Mouse (Mus musculus) lung, embryonic 14.5 days (tissue): ENCODE measurements at regions not wholly inside any gene's neighbourhood (a gene's known extent, or its start where the extent isn't known, plus 50 kb on each side); places are given as distances from the start of the nearest gene placed in this dataset.

Experiments used
- ATAC-seq: fragments of 200-750 bp; cut with Nextera tagmentation; 2 replicates; pipeline ENCODE4 v1.8.0; 2017; ENCODE audit warnings: mild to moderate bottlenecking, moderate TSS enrichment, moderate library complexity; ENCODE audit not compliant: insufficient read depth
- DNase-seq: peaks from one replicate; pipeline ENCODE4 v3.0.0-alpha.2; 2015
- H3K27ac ChIP-seq: fragments of 300-500 bp; sonication (generic); 2 replicates; pipeline ENCODE4 v1.5.1; 2014; ENCODE audit warnings: low read depth, mild to moderate bottlenecking, moderate library complexity
- H3K27me3 ChIP-seq: fragments of 300-500 bp; sonication (generic); 2 replicates; pipeline ENCODE4 v1.6.1; 2014; ENCODE audit warnings: low read length, control low read depth; ENCODE audit not compliant: insufficient read depth
- H3K36me3 ChIP-seq: fragments of 300-500 bp; sonication (generic); 2 replicates; pipeline ENCODE4 v1.6.1; 2014; ENCODE audit warnings: control low read depth; ENCODE audit not compliant: insufficient read depth
- H3K4me1 ChIP-seq: fragments of 300-500 bp; sonication (generic); 2 replicates; pipeline ENCODE4 v1.6.1; 2014; ENCODE audit warnings: antibody characterized with exemption, control low read depth; ENCODE audit not compliant: insufficient read depth
- H3K4me2 ChIP-seq: fragments of 300-500 bp; sonication (generic); 2 replicates; pipeline ENCODE4 v1.6.1; 2014; ENCODE audit warnings: mild to moderate bottlenecking
- H3K4me3 ChIP-seq: fragments of 300-500 bp; sonication (generic); 2 replicates; pipeline ENCODE4 v1.5.1; 2014; ENCODE audit warnings: low read depth, low read length
- H3K9ac ChIP-seq: fragments of 300-500 bp; sonication (generic); 2 replicates; pipeline ENCODE4 v1.6.1; 2014
- H3K9me3 ChIP-seq: fragments of 300-500 bp; sonication (generic); 2 replicates; pipeline ENCODE4 v1.6.1; 2016; ENCODE audit warnings: low read depth, low read length, control low read depth
- CTCF ChIP-seq: IDR thresholded peaks from 2 replicates; pipeline ENCODE4 v1.5.1; 2016; ENCODE audit warnings: antibody characterized with exemption, low read depth
- WGBS: fragments of 180-500 bp; shearing (Covaris S2); extraction: QIAGEN DNeasy Blood & Tissue Kit; methylation state at CpG from one replicate; pipeline ENCODE4 v1.1.7; 2014; 5-methylcytosine and 5-hydroxymethylcytosine counted together

- Histone ChIP-seq H3K27me3 (no peaks in the 10 kb centered on the region), H3K4me2 (no peak overlapping the region), H3K36me3 (no peaks in the 10 kb centered on the region), H3K9me3 (no peaks in the 10 kb centered on the region), H3K9ac (no peak overlapping the region), H3K4me3 (no peak overlapping the region), H3K4me1 (no peaks in the 10 kb centered on the region), H3K27ac (no peak overlapping the region)
- no peak for ATAC-seq
- 83% methylated on average over 1 of the region's 1 CpGs for WGBS
- no peak for DNase-seq
- TF ChIP-seq CTCF, result no peak
These were observed 1331.5 kb downstream of the Gsdmc2 start for GRCm38 (mm10) chr15:62513462-62513861.

- DNase-seq (no peak), ATAC-seq (no peak)
- Histone ChIP-seq H3K27ac (no peak overlapping the region), H3K27me3 (no peaks in the 10 kb centered on the region), H3K4me1 (no peaks in the 10 kb centered on the region), H3K9ac (no peak overlapping the region), H3K4me3 (no peak overlapping the region), H3K36me3 (no peaks in the 10 kb centered on the region), H3K4me2 (no peak overlapping the region), H3K9me3 (no peaks in the 10 kb centered on the region)
- WGBS, result 87% methylated on average over 2 of the region's 2 CpGs
- no peak for TF ChIP-seq CTCF
These were observed 1333.5 kb downstream of the Gsdmc2 start for GRCm38 (mm10) chr15:62511461-62511860.

DNA sequence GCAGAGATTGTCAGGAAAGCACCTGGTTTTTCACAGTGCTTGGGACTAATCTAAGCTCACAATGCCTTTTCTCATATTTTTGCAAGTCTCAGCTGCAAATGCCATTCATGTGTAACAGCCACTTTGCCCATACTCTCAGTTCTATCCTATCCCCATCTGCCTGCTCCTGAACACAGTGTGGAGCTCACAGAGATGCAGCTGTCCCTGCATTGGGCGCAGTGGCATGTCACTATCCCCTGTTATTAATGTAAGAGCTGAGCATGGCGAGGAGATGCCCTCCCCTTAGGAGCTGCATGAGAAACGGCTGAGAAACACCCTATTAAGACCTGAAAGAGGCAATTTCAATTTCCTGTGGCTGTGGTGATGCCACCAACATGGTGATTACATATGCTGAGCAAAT is 1341.1 kb downstream of the Gsdmc2 start:
- Histone ChIP-seq H3K4me3 (no peak overlapping the region), H3K27me3 (no peaks in the 10 kb centered on the region), H3K9me3 (no peaks in the 10 kb centered on the region), H3K9ac (no peak overlapping the region), H3K4me1 (no peaks in the 10 kb centered on the region), H3K4me2 (no peak overlapping the region), H3K36me3 (no peaks in the 10 kb centered on the region), H3K27ac (no peak overlapping the region)
- ATAC-seq (no peak), DNase-seq (no peak)
- TF ChIP-seq CTCF, result no peak
- WGBS, result 72% methylated on average over 3 of the region's 3 CpGs

DNA sequence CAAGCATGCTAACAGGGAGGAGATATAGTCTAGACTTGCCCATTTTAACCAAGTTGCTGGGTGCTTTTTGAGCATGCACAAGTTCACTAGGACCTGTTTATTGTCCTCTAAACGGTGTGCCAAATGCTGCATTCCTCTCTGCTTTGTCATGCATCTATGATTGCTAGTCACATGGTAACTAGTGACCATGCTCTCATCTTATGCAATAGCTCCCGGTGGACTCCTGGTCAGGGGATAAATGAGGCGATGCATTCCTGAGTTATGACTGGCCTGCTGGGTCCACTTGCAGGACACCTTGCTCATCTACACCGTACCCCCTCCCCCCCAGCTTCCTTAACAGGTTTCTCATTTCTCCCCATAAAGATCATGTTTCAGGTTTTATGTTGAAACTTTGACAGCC is 1344.0 kb downstream of the Gsdmc2 start:
- Histone ChIP-seq H3K9me3 (no peaks in the 10 kb centered on the region), H3K9ac (no peak overlapping the region), H3K27ac (no peak overlapping the region), H3K27me3 (no peaks in the 10 kb centered on the region), H3K36me3 (no peaks in the 10 kb centered on the region), H3K4me2 (no peak overlapping the region), H3K4me1 (0 out of 2 replicates have a peak, but pooled peaks cover 2% of the 10 kb centered on the region), H3K4me3 (no peak overlapping the region)
- ATAC-seq, result no peak
- DNase-seq, result no peak
- TF ChIP-seq CTCF, result no peak
- WGBS, result 52% methylated on average over 4 of the region's 4 CpGs

DNA sequence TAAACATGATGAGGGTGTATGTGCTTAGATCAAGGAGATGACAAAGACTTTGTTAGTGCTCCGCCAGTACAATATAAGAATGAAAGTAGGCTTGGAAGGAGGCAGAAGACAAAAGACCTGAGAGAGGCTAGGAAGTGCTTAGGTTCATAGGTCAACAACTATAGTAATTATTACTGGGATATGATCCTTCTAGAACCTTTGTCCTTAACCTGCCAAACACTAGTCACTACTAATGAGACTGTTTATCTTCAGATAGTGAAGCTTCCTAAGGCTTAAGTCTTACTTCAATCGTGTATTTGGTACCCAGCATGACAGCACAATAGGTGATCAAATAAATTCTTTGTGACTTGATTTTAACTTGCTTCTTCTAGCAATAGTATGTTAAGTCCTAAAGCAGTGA is 1344.5 kb downstream of the Gsdmc2 start:
- H3K9ac ChIP-seq, result no peak overlapping the region
- DNase-seq, result no peak

DNA sequence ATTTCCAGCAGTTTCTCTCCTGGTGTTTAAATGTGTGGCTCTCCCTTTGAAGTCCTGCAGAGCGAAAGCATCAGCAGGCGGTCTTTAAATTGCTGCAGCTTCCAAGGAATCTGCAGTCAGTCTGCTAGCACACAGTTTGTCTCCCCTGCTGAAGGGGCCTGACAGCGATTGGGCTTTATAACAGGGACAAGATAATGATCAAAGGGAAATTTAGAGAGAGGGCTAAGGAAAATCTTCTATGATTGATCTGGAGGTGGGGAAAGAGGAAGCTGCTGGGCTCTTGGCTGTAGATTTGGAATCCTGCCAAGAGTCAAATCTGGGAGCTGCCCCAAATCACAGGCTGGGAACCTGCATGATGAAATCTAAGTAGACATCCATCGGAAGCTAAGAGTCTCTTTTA is 1348.8 kb downstream of the Gsdmc2 start:
- no peaks in the 10 kb centered on the region for H3K36me3 ChIP-seq
- peak; percentile 88 for DNase-seq
- no peak overlapping the region for H3K27ac ChIP-seq
- H3K27me3 ChIP-seq, result no peaks in the 10 kb centered on the region
- peak; percentile 92 for ATAC-seq
- H3K4me3 ChIP-seq, result no peak overlapping the region
- H3K9ac ChIP-seq, result no peak overlapping the region
- 12% methylated on average over 4 of the region's 4 CpGs for WGBS
- H3K4me1 ChIP-seq, result 0 out of 2 replicates have a peak, but pooled peaks cover 2% of the 10 kb centered on the region
- TF ChIP-seq CTCF, result no peak
- H3K9me3 ChIP-seq, result no peaks in the 10 kb centered on the region
- no peak overlapping the region for H3K4me2 ChIP-seq

More for the DNA sequence above, 1344.5 kb downstream of the Gsdmc2 start:
- TF ChIP-seq CTCF, result no peak
- H3K27ac ChIP-seq, result no peak overlapping the region
- 0 out of 2 replicates have a peak, but pooled peaks cover 2% of the 10 kb centered on the region for H3K4me1 ChIP-seq
- no peak for ATAC-seq
- 41% methylated on average over 2 of the region's 2 CpGs for WGBS
- no peak overlapping the region for H3K4me3 ChIP-seq
- no peak overlapping the region for H3K4me2 ChIP-seq
- H3K27me3 ChIP-seq, result no peaks in the 10 kb centered on the region
- H3K9me3 ChIP-seq, result no peaks in the 10 kb centered on the region
- no peaks in the 10 kb centered on the region for H3K36me3 ChIP-seq

- H3K4me3 ChIP-seq, result no peak overlapping the region
- ATAC-seq (no peak), DNase-seq (no peak)
- WGBS, result 55% methylated on average over 3 of the region's 3 CpGs
- TF ChIP-seq CTCF, result no peak
- no peaks in the 10 kb centered on the region for H3K9me3 ChIP-seq
- no peak overlapping the region for H3K9ac ChIP-seq
- H3K36me3 ChIP-seq, result no peaks in the 10 kb centered on the region
- H3K27ac ChIP-seq, result no peak overlapping the region
- 0 out of 2 replicates have a peak, but pooled peaks cover 2% of the 10 kb centered on the region for H3K4me1 ChIP-seq
- no peaks in the 10 kb centered on the region for H3K27me3 ChIP-seq
- H3K4me2 ChIP-seq, result no peak overlapping the region
These were observed 1352.6 kb downstream of the Gsdmc2 start for GRCm38 (mm10) chr15:62492350-62492749.

- H3K9me3 ChIP-seq, result no peaks in the 10 kb centered on the region
- H3K27me3 ChIP-seq, result no peaks in the 10 kb centered on the region
- 37% methylated on average over 2 of the region's 2 CpGs for WGBS
- no peak overlapping the region for H3K9ac ChIP-seq
- H3K36me3 ChIP-seq, result no peaks in the 10 kb centered on the region
- DNase-seq, result peak; percentile 57
- H3K4me1 ChIP-seq, result no peaks in the 10 kb centered on the region
- peak; percentile 58; the same call in 1 of the 2 replicates for ATAC-seq
- no peak overlapping the region for H3K27ac ChIP-seq
- no peak overlapping the region for H3K4me2 ChIP-seq
- no peak overlapping the region for H3K4me3 ChIP-seq
- no peak for TF ChIP-seq CTCF
These were observed 1354.4 kb downstream of the Gsdmc2 start for GRCm38 (mm10) chr15:62490548-62490947.
